Mouse (Mus musculus) spleen, adult 2 months (tissue): ENCODE data around the gene Mpped2. TPM values are rescaled to one million over a fixed set of nuclear protein-coding genes. Genes with fewer than 3 reads are reported as not detected.

ENCODE experiments used
- DNase-seq, 2 experiments: peaks; one replicate each; pipeline versions ENCODE4 v3.0.0 to v3.0.0-alpha.2; 2012 to 2021; ENCODE audit warnings: low spot score in 2 of 2, low read depth in 1 of 2
- H3K27ac ChIP-seq: fragments of 200-500 bp; 2 replicates; pipeline ENCODE4 v1.5.1; 2012; ENCODE audit warnings: low read length, inconsistent platforms; ENCODE audit not compliant: insufficient read depth
- H3K27me3 ChIP-seq: fragments of 200-500 bp; 2 replicates; pipeline ENCODE4 v1.6.1; 2012; ENCODE audit warnings: mild to moderate bottlenecking, moderate library complexity, low read length, inconsistent platforms; ENCODE audit not compliant: control insufficient read depth, insufficient read depth
- H3K36me3 ChIP-seq: fragments of 200-500 bp; 2 replicates; pipeline ENCODE4 v1.6.1; 2012; ENCODE audit warnings: mild to moderate bottlenecking, low read length, inconsistent platforms; ENCODE audit not compliant: control insufficient read depth, insufficient read depth
- H3K4me1 ChIP-seq: fragments of 200-500 bp; 2 replicates; pipeline ENCODE4 v1.6.1; 2011; ENCODE audit warnings: inconsistent platforms; ENCODE audit not compliant: control insufficient read depth, insufficient read depth, insufficient read length
- H3K4me3 ChIP-seq: fragments of 200-500 bp; 2 replicates; pipeline ENCODE4 v1.5.1; 2011; ENCODE audit warnings: mild to moderate bottlenecking, inconsistent platforms; ENCODE audit not compliant: insufficient read depth, insufficient read length; ENCODE audit errors: extremely low read depth
- CTCF ChIP-seq: fragments of 200-500 bp; IDR thresholded peaks from 2 replicates; pipeline ENCODE4 v1.5.1; 2011; ENCODE audit warnings: mild to moderate bottlenecking, inconsistent platforms; ENCODE audit not compliant: insufficient read depth, insufficient read length, insufficient replicate concordance; ENCODE audit errors: extremely low read depth
- POLR2A ChIP-seq: fragments of 200-500 bp; IDR thresholded peaks from 2 replicates; pipeline ENCODE4 v1.6.1; 2011; ENCODE audit warnings: low read depth, low read length, inconsistent platforms
- WGBS: fragments of 180-500 bp; shearing (Covaris S2); methylation state at CpG from one replicate; pipeline ENCODE4 v1.1.7; 2018; 5-methylcytosine and 5-hydroxymethylcytosine counted together
- polyA plus RNA-seq: library from polyadenylated mRNA; depleted of rRNA; stranded (reverse); fragments of >200 nt; gene quantifications from 2 replicates; pipeline ENCODE4 v1.2.3, GENCODE M21; 2012

The Mpped2 gene
- polyA plus RNA-seq, 1 experiment: 0.02 TPM

DNA sequence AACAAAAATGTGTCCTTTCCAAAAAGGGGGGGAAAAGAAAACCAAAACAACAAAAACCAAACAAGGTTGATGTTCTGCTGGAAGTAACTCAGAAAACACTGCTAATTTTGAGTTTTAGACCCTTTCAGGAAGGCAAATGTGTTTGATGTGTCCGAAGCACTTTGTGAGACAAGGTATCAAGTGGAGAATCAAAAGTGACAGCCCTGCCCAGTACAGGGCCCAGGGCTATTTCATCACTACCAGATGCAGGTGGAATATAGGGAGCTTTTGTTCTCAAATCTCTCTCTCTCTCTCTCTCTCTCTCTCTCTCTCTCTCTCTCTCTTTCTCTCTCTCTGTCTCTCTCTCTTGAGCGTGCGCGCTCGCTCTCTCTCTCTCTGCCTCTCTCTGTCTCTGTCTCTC lies 140.1 kb downstream of the Mpped2 start:
- no peaks in the 10 kb centered on the region for H3K27me3 ChIP-seq
- 92% methylated on average over 5 of the region's 5 CpGs for WGBS
- no peak overlapping the region for H3K4me3 ChIP-seq
- no peaks in the 10 kb centered on the region for H3K36me3 ChIP-seq
- TF ChIP-seq CTCF: no peak
- no peak for TF ChIP-seq POLR2A
- no peaks in the 10 kb centered on the region for H3K4me1 ChIP-seq
- DNase-seq: no peak
- H3K27ac ChIP-seq: no peak overlapping the region

DNA sequence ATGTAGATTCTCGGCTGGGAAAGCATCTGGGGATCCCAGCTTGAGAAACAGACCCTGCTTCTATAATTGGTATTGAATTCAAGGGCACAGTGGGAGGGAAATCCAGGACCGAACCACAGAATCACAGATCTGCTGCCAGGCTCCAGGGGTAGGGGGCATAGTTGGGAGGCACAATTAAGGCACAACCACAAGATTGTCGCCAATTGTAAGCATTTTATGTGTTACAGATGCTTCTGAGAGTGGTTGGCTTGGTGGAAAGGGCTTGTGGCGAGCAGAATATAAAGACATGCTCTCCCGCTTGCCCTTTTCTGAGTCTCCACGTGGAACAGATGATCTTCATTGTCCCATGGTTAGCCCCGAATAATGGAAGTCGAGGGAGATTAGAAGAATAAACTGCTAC lies 142.3 kb downstream of the Mpped2 start:
- 86% methylated on average over 8 of the region's 8 CpGs for WGBS
- no peaks in the 10 kb centered on the region for H3K27me3 ChIP-seq
- DNase-seq: no peak
- H3K4me1 ChIP-seq: no peaks in the 10 kb centered on the region
- H3K36me3 ChIP-seq: no peaks in the 10 kb centered on the region
- no peak overlapping the region for H3K27ac ChIP-seq
- TF ChIP-seq CTCF (no peak), POLR2A (no peak)
- H3K4me3 ChIP-seq: no peak overlapping the region

DNA sequence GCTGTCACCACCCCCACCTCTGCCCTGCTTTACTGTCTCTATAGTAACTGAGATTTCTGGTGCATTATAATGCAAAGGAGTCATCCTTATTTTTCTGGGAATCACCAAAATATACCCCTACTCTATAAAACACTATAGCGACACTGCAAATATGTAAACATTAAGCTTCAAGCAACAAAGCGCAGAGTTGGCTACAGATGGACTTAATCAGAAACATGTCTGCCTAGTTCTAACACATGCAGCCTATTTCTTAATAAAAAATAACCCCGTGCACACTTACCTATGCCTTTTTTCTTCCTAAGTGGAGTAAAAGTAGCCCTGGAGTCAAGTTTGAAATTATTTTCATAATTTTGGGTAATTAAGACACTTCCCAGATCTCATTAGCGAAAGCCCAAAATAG lies 144.2 kb downstream of the Mpped2 start:
- Histone ChIP-seq H3K4me1 (no peaks in the 10 kb centered on the region), H3K4me3 (no peak overlapping the region), H3K27me3 (no peaks in the 10 kb centered on the region), H3K36me3 (no peaks in the 10 kb centered on the region), H3K27ac (no peak overlapping the region)
- no peak for TF ChIP-seq CTCF
- TF ChIP-seq POLR2A: no peak
- WGBS: 91% methylated on average over 4 of the region's 4 CpGs
- DNase-seq: no peak

DNA sequence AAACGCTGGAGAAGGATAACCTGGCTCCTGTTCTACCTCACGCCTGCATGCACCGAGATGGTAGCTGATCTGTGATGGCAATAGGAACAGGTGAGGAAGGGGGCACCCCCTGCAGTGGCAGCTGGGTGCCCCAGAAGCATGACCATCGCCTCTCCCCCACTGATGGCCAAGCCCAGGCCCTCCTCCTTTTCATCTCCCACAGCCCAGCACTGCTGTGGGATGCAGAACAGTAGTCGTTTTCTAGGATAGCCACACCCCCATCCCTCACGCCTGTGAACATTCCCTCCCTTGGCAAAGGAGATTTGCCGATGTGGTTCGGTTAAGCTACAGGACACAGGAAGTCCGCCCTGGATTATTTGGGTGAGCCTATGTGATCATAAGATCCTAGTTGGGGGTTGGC lies 151.1 kb downstream of the Mpped2 start:
- Histone ChIP-seq H3K4me1 (no peaks in the 10 kb centered on the region), H3K27me3 (no peaks in the 10 kb centered on the region), H3K36me3 (no peaks in the 10 kb centered on the region), H3K4me3 (no peak overlapping the region), H3K27ac (no peak overlapping the region)
- WGBS: 87% methylated on average over 9 of the region's 9 CpGs
- no peak for DNase-seq
- no peak for TF ChIP-seq POLR2A

DNA sequence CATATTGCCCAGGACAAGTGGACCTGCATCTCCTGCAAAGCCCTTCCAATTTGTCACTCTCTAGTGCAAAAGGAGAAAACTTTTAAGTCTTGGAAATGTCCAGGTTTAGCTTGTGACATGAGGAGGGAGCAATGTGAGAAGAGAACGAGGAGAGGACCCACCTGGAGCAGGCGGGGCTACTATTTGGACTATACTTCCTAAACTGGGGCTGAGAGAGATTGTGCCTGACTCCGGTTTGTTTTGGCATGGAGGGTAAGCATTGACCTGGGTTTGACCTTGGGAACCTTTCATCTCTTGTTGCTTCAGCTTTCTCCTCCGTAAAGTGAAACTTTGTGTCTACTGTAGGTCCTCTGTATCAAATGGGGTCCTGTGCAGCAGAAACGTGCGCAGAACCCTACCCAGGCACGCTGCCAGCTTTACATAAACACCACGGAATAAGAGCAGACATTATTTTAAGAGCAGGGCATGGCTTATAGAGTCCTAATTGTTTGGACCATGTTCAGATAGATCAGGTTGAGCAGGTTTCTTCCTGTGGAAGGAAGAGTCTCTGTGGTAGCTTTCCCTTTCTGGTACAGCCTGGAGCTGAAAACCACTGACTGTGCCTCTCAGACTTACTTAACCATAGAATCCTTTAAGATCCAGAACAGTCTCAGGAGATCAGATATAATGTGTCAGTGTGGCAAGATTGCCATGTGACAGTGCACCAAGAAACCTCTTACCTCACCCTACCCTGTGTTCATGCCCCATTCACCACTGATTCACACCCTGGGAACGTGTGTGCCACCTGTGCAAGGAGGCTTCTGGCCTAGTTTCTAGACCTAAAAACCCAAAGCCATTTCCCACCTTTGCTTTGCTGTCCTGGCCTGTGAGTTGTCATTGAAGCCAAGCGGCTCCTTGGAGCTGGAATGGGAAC lies 152.0 kb downstream of the Mpped2 start:
- Histone ChIP-seq H3K36me3 (no peaks in the 10 kb centered on the region), H3K4me3 (no peak overlapping the region), H3K27ac (no peak overlapping the region), H3K4me1 (no peaks in the 10 kb centered on the region), H3K27me3 (no peaks in the 10 kb centered on the region)
- 76% methylated on average over 10 of the region's 10 CpGs for WGBS
- TF ChIP-seq POLR2A (no peak), CTCF (no peak)
- DNase-seq: no peak

DNA sequence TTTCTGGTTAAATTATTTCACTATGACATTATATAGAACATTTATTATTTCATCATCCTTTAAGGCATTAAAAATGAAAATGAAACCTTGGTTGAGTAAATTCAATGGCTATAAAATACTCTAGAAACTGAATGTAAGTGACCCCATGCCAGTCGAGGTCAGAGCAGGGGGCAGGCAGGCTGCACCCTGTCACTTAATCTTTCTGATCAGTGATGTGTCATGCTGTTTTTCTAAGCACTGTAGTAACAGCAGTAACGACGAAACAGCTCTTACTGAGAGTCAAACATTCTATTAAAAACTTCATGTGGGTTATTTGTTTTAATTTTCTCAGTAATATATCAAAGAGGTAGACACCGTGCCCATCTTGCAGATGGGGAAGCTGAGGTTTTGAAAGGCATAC lies 153.4 kb downstream of the Mpped2 start:
- no peak for TF ChIP-seq POLR2A
- no peak for TF ChIP-seq CTCF
- no peak overlapping the region for H3K27ac ChIP-seq
- no peaks in the 10 kb centered on the region for H3K27me3 ChIP-seq
- H3K4me1 ChIP-seq: no peaks in the 10 kb centered on the region
- no peaks in the 10 kb centered on the region for H3K36me3 ChIP-seq
- H3K4me3 ChIP-seq: no peak overlapping the region
- no peak for DNase-seq
- 42% methylated on average over 4 of the region's 4 CpGs for WGBS

DNA sequence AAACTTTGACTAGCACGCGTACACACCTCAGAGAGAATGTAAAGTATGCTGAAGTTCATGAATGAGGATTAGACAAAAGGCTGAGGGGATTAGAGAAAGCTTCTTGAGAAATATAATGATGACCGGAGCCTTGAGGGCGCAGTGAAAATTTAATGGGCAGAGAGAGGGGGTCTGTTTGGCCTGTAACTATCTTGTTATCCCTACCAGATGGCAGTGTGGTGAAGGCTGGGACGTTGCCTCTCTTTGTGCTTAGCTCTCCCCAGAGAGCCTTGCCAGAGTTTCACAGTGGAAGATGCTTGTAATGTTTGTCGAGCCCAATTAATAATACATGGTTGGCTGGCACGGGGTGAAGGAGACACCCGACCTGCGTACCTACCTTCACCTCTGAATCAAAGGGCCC lies 156.3 kb downstream of the Mpped2 start:
- Histone ChIP-seq H3K4me1 (no peaks in the 10 kb centered on the region), H3K27ac (no peak overlapping the region), H3K27me3 (no peaks in the 10 kb centered on the region), H3K4me3 (no peak overlapping the region), H3K36me3 (no peaks in the 10 kb centered on the region)
- no peak for TF ChIP-seq CTCF
- no peak for TF ChIP-seq POLR2A
- 89% methylated on average over 9 of the region's 9 CpGs for WGBS
- no peak for DNase-seq
